Mouse (Mus musculus): ENCODE results near the gene Chst11.

Gene Chst11

DNA sequence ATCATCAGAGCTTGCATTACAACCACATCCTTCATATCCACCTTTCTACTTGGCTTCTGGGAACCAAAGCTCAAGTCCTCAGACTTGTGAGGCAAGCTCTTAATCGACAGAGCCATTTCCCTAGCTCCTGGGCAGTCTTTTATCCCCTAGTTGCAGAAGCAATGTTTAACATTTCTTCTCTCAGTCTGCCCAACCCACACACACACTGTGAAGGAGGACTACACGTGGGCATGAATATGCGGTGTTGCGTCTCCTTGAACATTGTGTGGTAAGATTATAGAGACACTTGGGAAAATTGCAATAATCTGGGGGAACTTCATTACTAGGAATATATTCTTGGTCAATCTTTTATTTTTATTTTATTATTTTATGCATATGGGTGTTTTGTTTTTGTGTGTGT, 227.3 kb downstream of the Chst11 start:
- DNase-seq (ENCODE audit: low read depth, low spot score) = no peak

DNA sequence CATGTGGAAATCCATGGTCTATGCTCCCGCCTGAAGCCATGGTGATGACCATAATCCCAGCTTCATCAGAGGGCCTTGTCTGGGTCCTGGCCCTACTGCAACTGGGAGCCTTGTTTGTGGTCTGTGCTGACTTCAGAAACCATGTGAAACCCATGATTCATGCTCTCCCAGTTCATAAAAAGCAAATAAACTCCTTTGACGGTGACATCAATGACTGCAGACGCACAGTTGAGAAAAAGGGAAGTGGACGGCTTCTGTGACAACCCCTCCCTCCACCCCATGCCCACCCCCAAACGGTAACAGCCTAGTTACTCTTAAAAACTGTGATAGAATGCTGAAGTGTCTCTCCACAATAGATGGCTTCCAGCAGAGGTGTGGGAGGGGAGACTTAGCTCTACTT, 230.3 kb downstream of the Chst11 start:
- DNase-seq (ENCODE audit: low read depth, low spot score) = no peak

DNA sequence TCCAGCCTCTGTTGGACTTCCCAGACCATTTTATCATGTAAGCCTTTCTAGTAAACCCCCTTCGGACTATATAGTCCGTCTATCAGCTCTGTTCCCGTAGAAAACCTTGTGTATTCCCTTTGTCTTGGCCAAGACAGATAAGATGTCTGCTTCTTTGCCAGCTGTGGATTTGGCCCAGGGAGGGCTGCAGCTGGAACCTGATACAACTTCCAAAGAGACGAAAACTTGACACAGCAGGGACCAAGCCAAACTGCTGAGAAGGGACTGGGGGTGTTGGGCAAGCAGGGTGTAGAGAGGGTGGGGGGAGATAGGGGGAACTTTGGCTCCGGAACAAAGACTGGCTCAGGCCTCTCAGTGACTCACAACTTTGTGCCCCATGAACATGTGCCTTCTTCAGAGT, 232.0 kb downstream of the Chst11 start:
- DNase-seq (ENCODE audit: low read depth, low spot score) = no peak

DNA sequence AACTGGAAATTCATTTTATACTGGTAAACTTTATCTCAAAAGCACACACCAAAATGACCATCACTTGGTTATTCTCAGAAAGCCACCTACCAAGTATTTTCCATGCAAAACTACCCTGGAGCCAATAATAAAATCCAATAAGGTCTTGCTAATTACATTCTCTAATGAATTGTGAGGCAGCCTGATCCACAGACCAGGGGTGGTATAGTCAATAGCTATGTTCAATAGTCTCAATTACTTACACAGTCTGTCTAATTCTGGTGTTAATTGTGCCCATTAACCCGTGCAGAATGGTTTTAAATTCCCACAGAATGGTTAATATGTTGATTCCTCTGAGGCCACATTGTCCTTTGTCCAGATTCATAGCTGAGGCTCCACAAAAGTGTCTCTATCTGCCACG, 233.5 kb downstream of the Chst11 start:
- no peak for DNase-seq (ENCODE audit: low read depth, low spot score)

DNA sequence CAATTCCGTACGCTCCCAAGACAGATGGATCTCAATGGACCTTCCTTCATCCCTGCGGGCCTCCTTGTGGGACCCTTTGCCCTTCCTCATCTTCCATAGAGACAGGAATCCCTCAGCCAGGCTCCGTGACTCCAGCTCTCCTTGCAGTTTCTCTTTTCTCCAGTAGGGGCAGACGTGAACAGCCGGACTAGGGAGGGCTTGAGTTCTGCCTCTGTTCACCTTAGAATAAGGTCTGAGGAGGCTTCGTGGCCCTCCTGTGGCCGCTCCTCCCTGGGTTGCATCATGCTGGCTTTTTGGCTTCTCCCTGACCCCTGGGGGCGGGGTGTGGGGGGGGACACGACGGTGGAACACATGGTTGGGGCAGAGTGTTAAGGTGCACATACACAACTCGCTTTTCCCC, 234.4 kb downstream of the Chst11 start:
- DNase-seq (ENCODE audit: low read depth, low spot score) = peak; percentile 50

DNA sequence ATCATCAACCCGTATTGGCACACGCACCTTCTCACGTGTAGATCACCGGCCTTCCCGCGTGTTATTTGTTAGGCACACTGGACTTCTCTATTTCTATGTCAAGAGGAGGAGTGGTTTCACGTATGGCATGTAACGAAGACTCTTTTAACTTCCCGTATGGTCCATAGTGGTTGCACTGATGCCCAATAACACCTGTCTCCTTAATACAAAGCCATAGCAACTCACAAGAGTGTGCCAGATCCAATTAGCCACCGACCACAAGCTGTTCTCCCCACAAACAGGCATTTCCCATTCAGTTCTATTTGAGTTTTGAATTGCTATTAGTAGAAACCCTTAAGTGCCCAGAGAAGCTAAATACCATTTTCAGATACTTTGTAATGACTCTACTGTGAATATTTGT, 234.9 kb downstream of the Chst11 start:
- no peak for DNase-seq (ENCODE audit: low read depth, low spot score)

GRCm38 (mm10) chr10:83220847-83221246, 235.5 kb downstream of the Chst11 start:
- DNase-seq (ENCODE audit: low read depth, low spot score) = no peak

DNA sequence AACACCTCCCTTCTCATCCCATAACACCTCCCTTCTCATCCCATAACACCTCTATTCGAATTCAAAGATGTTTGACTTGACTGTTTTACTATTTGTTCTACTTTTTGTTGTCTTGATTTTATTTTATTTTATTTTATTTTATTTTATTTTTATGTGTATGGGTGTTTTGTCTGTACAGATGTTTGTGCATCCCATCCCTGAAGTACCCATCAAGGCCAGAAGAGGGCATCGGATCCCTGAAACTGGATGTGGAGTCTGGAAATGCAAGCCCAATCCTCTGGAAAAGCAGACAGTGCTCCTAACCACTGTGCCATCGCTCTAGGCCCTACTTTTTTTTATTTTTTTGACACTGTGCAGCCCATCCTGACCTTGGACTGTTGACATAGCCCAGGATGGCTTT, 239.7 kb downstream of the Chst11 start:
- DNase-seq (ENCODE audit: low read depth, low spot score) = peak; percentile 27

GRCm38 (mm10) chr10:83228626-83229025, 243.3 kb downstream of the Chst11 start:
- no peak for DNase-seq (ENCODE audit: low read depth, low spot score)

DNA sequence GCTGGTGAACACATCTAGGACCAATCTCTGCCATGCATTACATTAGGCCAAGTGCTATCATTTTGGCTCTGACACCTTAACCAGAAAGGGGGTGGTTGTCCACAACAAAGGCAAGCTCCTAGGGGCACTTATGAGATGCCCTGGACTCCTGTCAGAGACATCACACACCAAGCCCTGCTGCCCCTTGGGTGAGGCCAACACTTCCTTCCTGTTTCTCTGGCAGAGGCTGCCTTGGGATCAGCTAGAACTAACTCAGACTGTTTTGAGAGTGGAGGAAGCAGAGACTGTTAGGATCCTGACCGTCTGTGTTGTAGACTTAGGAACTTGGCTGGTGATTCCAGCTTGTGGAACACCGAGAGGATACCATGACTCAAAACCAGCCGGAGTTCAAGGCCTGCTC, 248.7 kb downstream of the Chst11 start:
- no peak for DNase-seq (ENCODE audit: low read depth, low spot score)

DNA sequence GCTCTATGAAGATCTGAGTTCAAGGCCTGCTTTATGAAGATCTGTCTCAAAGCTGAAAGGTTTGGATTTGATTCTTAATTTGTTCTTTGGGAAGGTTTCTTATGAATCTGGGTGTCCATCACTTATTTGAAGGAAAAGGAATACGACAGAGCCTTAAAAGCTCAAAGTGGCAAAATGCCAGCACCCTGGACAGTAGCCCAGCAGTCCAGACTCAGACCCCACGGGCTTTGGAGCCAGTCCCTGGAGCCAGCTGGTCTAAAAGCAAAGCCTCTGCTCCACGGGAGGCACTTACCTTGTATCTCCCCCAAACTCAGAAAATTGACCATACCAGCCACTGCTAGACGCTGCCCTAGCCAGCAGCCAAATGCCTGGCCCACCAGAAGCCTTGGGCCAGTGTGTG, 249.1 kb downstream of the Chst11 start:
- DNase-seq (ENCODE audit: low read depth, low spot score) = no peak

DNA sequence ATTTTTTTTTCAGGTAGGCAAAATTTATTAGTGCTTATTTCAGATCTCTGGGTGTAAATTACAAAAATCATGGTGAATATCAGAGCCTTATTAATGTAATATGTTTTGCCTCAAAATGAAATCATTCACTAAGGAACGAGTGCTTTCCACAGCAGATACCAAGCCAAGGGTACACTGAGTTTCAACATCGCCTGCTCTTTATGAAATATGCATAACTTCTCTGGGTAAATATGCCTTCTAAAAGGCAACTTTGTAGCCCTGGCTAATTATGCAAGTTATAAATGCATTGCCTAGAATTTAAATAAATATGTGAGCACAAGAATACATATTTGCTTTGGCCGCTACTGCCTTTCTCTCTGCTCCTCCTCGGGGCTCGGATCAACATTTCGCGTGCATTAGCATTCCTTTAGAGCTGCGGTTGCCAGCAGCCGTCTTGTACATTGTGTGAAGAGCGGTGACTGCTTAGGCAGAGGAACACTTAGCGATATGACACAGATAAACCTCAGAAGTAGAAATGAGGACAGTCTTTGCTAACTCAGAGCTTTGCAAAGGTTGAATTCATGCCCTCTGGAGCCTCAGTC, 256.9 kb downstream of the Chst11 start:
- DNase-seq (ENCODE audit: low read depth, low spot score) = no peak

GRCm38 (mm10) chr10:83244131-83244530, 258.8 kb downstream of the Chst11 start:
- DNase-seq (ENCODE audit: low read depth, low spot score) = no peak
